Mouse (Mus musculus) G1E (cell line): ENCODE results near the gene Tanc2. TPM values are rescaled to one million over a fixed set of nuclear protein-coding genes. Genes with fewer than 3 reads are reported as not detected.

Experiments used
- ATAC-seq: 2 replicates; pipeline ENCODE4 v1.8.0; 2016; ENCODE audit warnings: mild to moderate bottlenecking; ENCODE audit not compliant: insufficient number of reproducible peaks, poor library complexity, low FRiP score, severe bottlenecking; ENCODE audit errors: extremely low read depth
- DNase-seq: peaks from one replicate; pipeline ENCODE4 v3.0.0; 2012; ENCODE audit warnings: low spot score
- H3K27me3 ChIP-seq: 2 replicates; pipeline ENCODE4 v1.6.1; 2012; ENCODE audit warnings: mild to moderate bottlenecking, low read length, inconsistent platforms; ENCODE audit not compliant: insufficient read depth
- H3K36me3 ChIP-seq: replicated peaks from 2 replicates; pipeline ENCODE3; 2012; ENCODE audit warnings: mild to moderate bottlenecking, inconsistent platforms
- H3K4me1 ChIP-seq: 2 replicates; pipeline ENCODE4 v1.6.1; 2012; ENCODE audit warnings: low read depth, low read length, inconsistent platforms, mixed read lengths; ENCODE audit not compliant: insufficient read depth
- H3K4me3 ChIP-seq: 2 replicates; pipeline ENCODE4 v1.5.1; 2012; ENCODE audit warnings: low read depth, mild to moderate bottlenecking, inconsistent platforms, low read length, moderate library complexity, mixed read lengths
- H3K9me3 ChIP-seq: replicated peaks from 2 replicates; pipeline ENCODE4 v1.6.1; 2012; ENCODE audit warnings: inconsistent platforms
- CTCF ChIP-seq: IDR thresholded peaks from 2 replicates; pipeline ENCODE4 v1.5.1; 2012; ENCODE audit warnings: low read depth, low read length, inconsistent platforms, mixed read lengths
- GATA1 ChIP-seq: IDR thresholded peaks from 2 replicates; pipeline ENCODE4 v1.6.1; 2012; ENCODE audit warnings: borderline replicate concordance, low read length, inconsistent platforms, mixed read lengths
- GATA2 ChIP-seq: IDR thresholded peaks from 2 replicates; pipeline ENCODE4 v1.6.1; 2012; ENCODE audit warnings: low read depth, low read length, inconsistent platforms, borderline replicate concordance
- POLR2AphosphoS5 ChIP-seq: IDR thresholded peaks from 2 replicates; pipeline ENCODE4 v1.6.1; 2012; ENCODE audit warnings: low read depth, low read length, inconsistent platforms; ENCODE audit not compliant: insufficient replicate concordance
- TAL1 ChIP-seq: conservative IDR thresholded peaks from 2 replicates; pipeline ENCODE4 v1.6.1; 2012; ENCODE audit warnings: low read depth, low read length, inconsistent platforms, mixed read lengths
- polyA plus RNA-seq: library from polyadenylated mRNA; stranded (reverse); fragments of >175 nt; gene quantifications from 2 replicates; pipeline ENCODE4 v1.2.3, GENCODE M21; 2012
- total RNA-seq, 2 experiments: library from RNA; stranded (forward) in 1 of 2; stranded (reverse) in 1 of 2; fragments of 200-1000 nt in 1 of 2; fragments of >200 nt in 1 of 2; fragmentation: Nextera tagmentation in 1 of 2; gene quantifications; 2 replicates each; pipeline ENCODE4 v1.2.3; 2014 to 2017

Tanc2 gene
- total and polyA plus RNA-seq, 3 experiments = 0.27 to 1.4 TPM; not detected in 1

DNA sequence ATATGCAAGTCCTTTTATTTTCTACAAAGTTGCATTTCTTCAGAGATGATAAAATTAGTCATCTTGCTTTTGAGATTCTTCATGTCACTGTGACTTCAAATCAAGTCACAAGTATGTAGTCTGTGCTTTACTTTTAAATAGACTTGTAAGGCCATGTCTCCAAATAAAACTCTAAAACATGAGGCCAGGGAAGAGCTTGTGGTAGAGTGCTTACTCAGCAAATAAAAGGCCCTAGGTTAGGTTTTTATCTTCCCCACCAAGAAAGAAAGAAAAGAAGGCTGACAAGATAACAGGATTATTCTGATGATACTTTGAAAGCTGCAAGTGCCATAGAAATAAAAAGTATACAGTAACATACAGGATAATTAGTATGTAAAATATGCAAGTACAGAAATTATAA is 188.0 kb downstream of the Tanc2 start:
- Histone ChIP-seq H3K4me3 (no peak overlapping the region), H3K4me1 (no peaks in the 10 kb centered on the region), H3K9me3 (no peaks in the 10 kb centered on the region), H3K27me3 (peaks cover 3% of the 10 kb centered on the region; the same call in 1 of the 2 replicates), H3K36me3 (no peaks in the 10 kb centered on the region)
- no peak for ATAC-seq
- DNase-seq = no peak
- TF ChIP-seq POLR2AphosphoS5 (no peak), CTCF (no peak)

DNA sequence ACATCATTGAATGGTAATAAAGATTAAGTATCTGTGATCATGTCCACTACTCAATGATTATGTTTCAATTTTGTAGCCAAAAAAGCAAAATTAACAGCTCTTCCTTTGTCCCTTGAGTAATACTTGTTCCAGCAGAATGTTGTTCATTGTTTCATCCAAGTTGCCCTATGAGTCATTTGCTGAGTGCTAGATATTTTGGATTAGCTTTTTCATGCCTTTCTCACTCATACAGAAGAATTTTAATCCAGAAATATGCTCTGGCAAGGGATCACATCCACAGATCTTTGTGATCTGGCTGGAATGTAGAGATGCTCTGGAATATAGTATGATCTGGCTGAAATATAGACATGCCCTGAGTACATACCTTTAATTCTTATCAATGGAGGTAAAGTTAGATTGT is 202.7 kb downstream of the Tanc2 start:
- Histone ChIP-seq H3K36me3 (no peaks in the 10 kb centered on the region), H3K9me3 (no peaks in the 10 kb centered on the region), H3K4me1 (no peaks in the 10 kb centered on the region), H3K4me3 (no peak overlapping the region), H3K27me3 (no peaks in the 10 kb centered on the region)
- no peak for TF ChIP-seq GATA1
- no peak for TF ChIP-seq TAL1
- TF ChIP-seq GATA2 = no peak
- no peak for TF ChIP-seq POLR2AphosphoS5
- TF ChIP-seq CTCF = no peak
- no peak for ATAC-seq
- no peak for DNase-seq

DNA sequence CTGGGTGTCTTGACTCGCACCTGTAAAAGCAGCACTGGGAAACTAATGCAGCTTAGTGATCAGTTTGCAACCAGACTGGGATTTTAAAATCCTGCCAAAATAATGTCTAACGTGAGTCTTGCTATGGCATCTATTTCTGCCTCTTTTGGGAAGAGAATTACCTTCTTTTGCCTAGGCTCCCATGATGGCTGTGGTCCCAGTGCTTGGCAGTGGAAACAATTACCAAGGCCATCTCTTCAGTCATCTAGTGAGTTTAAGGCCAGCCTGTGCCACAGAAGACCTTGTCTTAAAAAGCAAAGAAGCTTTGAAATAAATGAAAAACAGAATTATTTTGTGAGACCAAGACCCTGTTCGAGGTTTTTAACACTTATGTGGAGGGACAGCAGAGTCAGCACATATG is 213.9 kb downstream of the Tanc2 start:
- H3K9me3 ChIP-seq = no peaks in the 10 kb centered on the region
- no peak for DNase-seq
- no peak overlapping the region for H3K4me3 ChIP-seq
- no peak for ATAC-seq
- TF ChIP-seq GATA2 = no peak
- no peak for TF ChIP-seq TAL1
- TF ChIP-seq GATA1 = no peak
- no peaks in the 10 kb centered on the region for H3K4me1 ChIP-seq
- H3K36me3 ChIP-seq = no peaks in the 10 kb centered on the region
- H3K27me3 ChIP-seq = no peaks in the 10 kb centered on the region

DNA sequence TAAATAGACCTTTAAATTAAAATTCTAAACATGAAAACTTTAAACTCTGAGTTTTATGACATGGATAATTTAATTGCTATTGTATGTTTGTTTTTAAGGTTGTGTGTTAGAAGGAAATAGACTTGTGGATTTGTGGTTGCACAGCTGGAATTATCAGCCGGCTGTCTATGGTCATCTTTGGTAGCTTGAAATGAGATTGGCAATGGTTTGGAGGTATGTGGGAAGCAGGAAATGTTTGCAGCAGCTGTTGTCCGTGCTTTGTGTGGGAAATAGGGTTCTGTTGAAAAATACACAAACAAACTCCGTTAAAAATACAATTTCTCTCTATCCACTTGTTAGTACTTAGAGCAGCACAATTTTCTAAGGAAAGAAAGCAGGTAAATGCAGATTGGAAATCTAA is 215.0 kb downstream of the Tanc2 start:
- H3K27me3 ChIP-seq = no peaks in the 10 kb centered on the region
- DNase-seq (no peak), ATAC-seq (no peak)
- no peaks in the 10 kb centered on the region for H3K4me1 ChIP-seq
- H3K36me3 ChIP-seq = no peaks in the 10 kb centered on the region
- no peak overlapping the region for H3K4me3 ChIP-seq
- TF ChIP-seq TAL1 = no peak
- no peak for TF ChIP-seq CTCF
- no peak for TF ChIP-seq POLR2AphosphoS5
- no peak for TF ChIP-seq GATA1
- TF ChIP-seq GATA2 = no peak
- no peaks in the 10 kb centered on the region for H3K9me3 ChIP-seq

DNA sequence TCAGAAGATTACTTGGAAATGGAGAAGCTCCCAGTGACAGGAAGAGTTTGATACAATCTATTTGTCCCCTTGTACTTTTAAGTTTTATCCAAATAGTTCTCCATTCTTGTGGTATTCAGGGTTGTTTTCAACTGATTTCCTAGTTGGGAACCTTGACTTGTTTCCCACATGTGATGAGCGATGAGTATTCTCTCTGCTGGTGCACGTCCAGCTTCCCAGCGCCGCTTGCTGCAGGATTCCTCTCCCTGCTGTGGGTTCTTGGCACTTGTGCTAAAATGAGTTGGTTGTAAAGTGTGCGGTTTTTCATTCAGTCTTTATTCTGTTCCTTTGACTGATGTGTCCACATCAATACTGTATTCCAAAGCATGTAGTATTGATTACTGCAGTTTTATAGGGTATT is 217.3 kb downstream of the Tanc2 start:
- no peaks in the 10 kb centered on the region for H3K9me3 ChIP-seq
- H3K36me3 ChIP-seq = no peaks in the 10 kb centered on the region
- no peak overlapping the region for H3K4me3 ChIP-seq
- ATAC-seq (no peak), DNase-seq (no peak)
- no peaks in the 10 kb centered on the region for H3K4me1 ChIP-seq
- no peaks in the 10 kb centered on the region for H3K27me3 ChIP-seq
- TF ChIP-seq TAL1 (no peak), POLR2AphosphoS5 (no peak), GATA2 (no peak), GATA1 (no peak), CTCF (no peak)

DNA sequence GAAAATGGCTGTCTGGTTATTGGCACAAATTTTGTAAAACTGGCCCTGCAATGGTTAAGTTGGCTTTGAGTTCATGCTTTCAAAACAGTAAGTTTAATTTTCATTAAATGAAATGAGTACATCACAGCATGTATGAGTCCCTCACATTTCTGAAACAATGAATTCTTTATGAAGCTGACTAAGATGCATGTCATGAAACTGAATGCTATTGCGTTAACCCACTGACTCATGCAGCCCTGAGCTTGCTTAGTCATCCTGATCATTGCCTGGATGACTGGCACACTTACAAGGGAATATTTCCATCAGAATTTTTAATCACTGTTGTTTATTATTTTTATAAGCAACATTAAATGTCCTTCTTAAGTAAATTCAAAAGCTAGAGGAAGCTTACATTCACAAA is 233.5 kb downstream of the Tanc2 start:
- DNase-seq = no peak

DNA sequence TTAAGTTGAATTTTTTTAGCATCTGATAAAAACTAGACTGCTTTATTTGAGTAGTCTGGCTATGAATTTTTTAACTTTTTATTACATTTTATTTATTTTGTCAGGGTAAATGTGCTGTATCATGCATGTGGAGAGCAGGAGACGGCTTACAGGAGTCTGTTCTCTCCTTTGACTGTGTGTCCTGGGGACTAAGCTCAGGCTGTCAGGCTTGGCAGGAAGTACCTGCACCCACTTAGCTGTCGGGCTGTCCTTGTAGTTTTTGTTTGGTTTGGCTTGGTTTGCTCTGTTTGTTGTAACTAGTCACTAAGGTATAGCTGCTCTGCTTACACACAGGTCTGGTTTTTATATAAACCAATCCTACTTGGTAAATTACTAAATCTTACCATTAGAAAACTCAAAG is 234.0 kb downstream of the Tanc2 start:
- ATAC-seq = no peak
- Histone ChIP-seq H3K27me3 (no peaks in the 10 kb centered on the region), H3K9me3 (no peaks in the 10 kb centered on the region), H3K4me3 (no peak overlapping the region), H3K36me3 (no peaks in the 10 kb centered on the region), H3K4me1 (no peaks in the 10 kb centered on the region)
- no peak for TF ChIP-seq GATA1
- no peak for TF ChIP-seq TAL1
- DNase-seq = no peak

More for the DNA sequence above, 233.5 kb downstream of the Tanc2 start:
- no peak for ATAC-seq
- TF ChIP-seq GATA1 (no peak), GATA2 (no peak), TAL1 (no peak), POLR2AphosphoS5 (no peak), CTCF (no peak)
- no peaks in the 10 kb centered on the region for H3K36me3 ChIP-seq
- no peaks in the 10 kb centered on the region for H3K4me1 ChIP-seq
- H3K9me3 ChIP-seq = no peaks in the 10 kb centered on the region
- no peak overlapping the region for H3K4me3 ChIP-seq
- H3K27me3 ChIP-seq = no peaks in the 10 kb centered on the region
